Mouse (Mus musculus) lung, adult 2 months (tissue): ENCODE data around the gene B430305J03Rik.

Experiments
- CTCF ChIP-seq: fragments of 200-500 bp; IDR thresholded peaks from 2 replicates; pipeline ENCODE4 v1.5.1; 2011; ENCODE audit warnings: mild to moderate bottlenecking, low read length, control low read depth; ENCODE audit not compliant: insufficient read depth
- POLR2A ChIP-seq: fragments of 200-500 bp; IDR thresholded peaks from 2 replicates; pipeline ENCODE4 v1.6.1; 2011; ENCODE audit warnings: low read depth, mild to moderate bottlenecking, control low read depth, low read length, borderline replicate concordance; ENCODE audit errors: extremely low read depth

DNA sequence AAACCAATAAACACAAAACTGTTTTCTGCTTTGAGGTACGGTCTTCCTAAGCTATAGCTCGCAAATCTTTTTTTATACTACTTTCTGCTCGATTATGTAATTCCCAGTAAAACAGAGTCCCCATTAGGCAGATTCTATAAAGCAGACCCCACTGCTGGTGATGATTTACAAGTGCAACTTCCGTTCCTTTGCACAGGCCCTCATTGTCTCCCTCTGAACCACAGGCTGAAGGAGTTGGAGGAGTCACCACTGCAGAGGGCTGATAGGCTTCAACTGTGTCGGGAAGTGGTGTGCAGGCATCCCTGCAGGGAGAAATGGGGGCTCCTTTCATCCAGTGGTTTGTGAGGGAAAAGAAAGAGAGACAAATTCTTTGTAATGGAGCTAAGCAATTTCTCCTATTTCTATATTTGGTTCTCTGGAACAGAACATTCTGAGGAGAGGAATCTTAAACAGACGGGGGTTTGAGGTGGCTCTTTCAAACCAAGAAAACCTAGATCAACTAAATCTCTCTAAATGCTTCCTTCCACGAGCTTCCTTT, 6.9 kb downstream of the B430305J03Rik start:
- TF ChIP-seq CTCF = no peak
- no peak for TF ChIP-seq POLR2A
